Mouse (Mus musculus) kidney, postnatal 10 days (tissue): Measurements from ENCODE around the gene Irf2bp1.

Source experiments
- DNase-seq: peaks from one replicate; pipeline ENCODE4 v3.0.0; 2021; ENCODE audit warnings: mixed read lengths

Gene Irf2bp1

GRCm38 (mm10) chr7:19001066-19001806 lies 2.6 kb upstream of the Irf2bp1 start:
- peak; percentile 89 for DNase-seq

GRCm38 (mm10) chr7:19001807-19002085 lies 2.1 kb upstream of the Irf2bp1 start:
- no peak for DNase-seq

- no peak for DNase-seq
These were observed 1.7 kb upstream of the Irf2bp1 start for GRCm38 (mm10) chr7:19002115-19002514.

GRCm38 (mm10) chr7:19002848-19003498 lies 871 bp upstream of the Irf2bp1 start:
- peak; percentile 84 for DNase-seq

- DNase-seq, result no peak
These were observed 811 bp downstream of the Irf2bp1 start for GRCm38 (mm10) chr7:19004631-19005079.

- DNase-seq, result no peak
These were observed 1.7 kb downstream of the Irf2bp1 start for GRCm38 (mm10) chr7:19005417-19006121.

GRCm38 (mm10) chr7:19006476-19006875 lies 2.6 kb downstream of the Irf2bp1 start:
- peak; percentile 91 for DNase-seq

GRCm38 (mm10) chr7:19007026-19007977 lies 3.5 kb downstream of the Irf2bp1 start:
- DNase-seq, result peak; percentile 44

GRCm38 (mm10) chr7:19010581-19010980 lies 6.7 kb downstream of the Irf2bp1 start:
- DNase-seq, result no peak

- peak; percentile 68 for DNase-seq
These were observed 8.3 kb downstream of the Irf2bp1 start for GRCm38 (mm10) chr7:19012025-19012621.

GRCm38 (mm10) chr7:19012882-19013281 lies 9.0 kb downstream of the Irf2bp1 start:
- no peak for DNase-seq

- no peak for DNase-seq
These were observed 10.6 kb downstream of the Irf2bp1 start for GRCm38 (mm10) chr7:19014452-19014851.

- DNase-seq, result no peak
These were observed 12.2 kb downstream of the Irf2bp1 start for GRCm38 (mm10) chr7:19016042-19016441.

- no peak for DNase-seq
These were observed 14.1 kb downstream of the Irf2bp1 start for GRCm38 (mm10) chr7:19017909-19018308.

GRCm38 (mm10) chr7:19021048-19021447 lies 17.2 kb downstream of the Irf2bp1 start:
- no peak for DNase-seq

GRCm38 (mm10) chr7:19022189-19022958 lies 18.5 kb downstream of the Irf2bp1 start:
- peak; percentile 46 for DNase-seq

- peak; percentile 63 for DNase-seq
These were observed 19.5 kb downstream of the Irf2bp1 start, which contains the start of gene Foxa3 for GRCm38 (mm10) chr7:19023357-19023814. Gene Foxa3, minus strand, starts transcription at chr7:19023538.

GRCm38 (mm10) chr7:19024096-19024506 lies 20.3 kb downstream of the Irf2bp1 start, which contains the start of gene Sympk:
Gene Sympk, plus strand, starts transcription at chr7:19024377.
- peak; percentile 97 for DNase-seq

- peak; percentile 61 for DNase-seq
These were observed 20.9 kb downstream of the Irf2bp1 start for GRCm38 (mm10) chr7:19024581-19025255.

GRCm38 (mm10) chr7:19028067-19028466 lies 24.2 kb downstream of the Irf2bp1 start:
- no peak for DNase-seq
